Mouse (Mus musculus): Measurements from ENCODE around the gene Cntd1. TPM values are rescaled to one million over a fixed set of nuclear protein-coding genes. Genes with fewer than 3 reads are reported as not detected.
A peak's percentile ranks its signal among the peaks of the same experiment; 100 is the strongest.
"Not testable (repeated sequence)": the region's sequence is repeated elsewhere in the genome, so short reads cannot be mapped to it uniquely, and the experiment has no call there.

The Cntd1 gene
- polyA plus RNA-seq, 1 experiment from 2014 or later: 1.3 TPM

DNA sequence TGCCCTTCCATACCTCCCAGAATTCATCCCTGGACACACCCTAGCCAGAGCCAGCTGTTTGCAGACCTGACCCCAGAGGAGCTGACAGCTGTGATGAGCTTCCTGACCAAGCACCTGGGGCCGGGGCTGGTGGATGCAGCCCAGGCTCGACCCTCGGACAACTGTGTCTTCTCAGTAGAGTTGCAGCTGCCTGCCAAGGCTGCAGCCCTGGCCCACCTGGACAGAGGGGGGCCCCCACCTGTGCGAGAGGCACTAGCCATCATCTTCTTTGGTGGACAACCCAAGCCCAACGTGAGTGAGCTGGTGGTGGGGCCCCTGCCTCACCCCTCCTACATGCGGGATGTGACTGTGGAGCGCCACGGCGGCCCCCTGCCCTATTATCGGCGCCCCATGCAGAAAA lies 46.4 kb downstream of the Cntd1 start:
- not testable (repeated sequence) for H3K4me2 ChIP-seq; H3K9ac ChIP-seq; H3K27me3 ChIP-seq; H3K9me3 ChIP-seq; H3K4me3 ChIP-seq; H3K27ac ChIP-seq; ATAC-seq (ENCODE audit: insufficient number of reproducible peaks, low FRiP score, low TSS enrichment, low read depth)
- H3K4me1 ChIP-seq: peaks cover 10% of the 10 kb centered on the region
- H3K36me3 ChIP-seq: peaks cover 55% of the 10 kb centered on the region
- 90% methylated on average over 11 of the region's 11 CpGs for WGBS

DNA sequence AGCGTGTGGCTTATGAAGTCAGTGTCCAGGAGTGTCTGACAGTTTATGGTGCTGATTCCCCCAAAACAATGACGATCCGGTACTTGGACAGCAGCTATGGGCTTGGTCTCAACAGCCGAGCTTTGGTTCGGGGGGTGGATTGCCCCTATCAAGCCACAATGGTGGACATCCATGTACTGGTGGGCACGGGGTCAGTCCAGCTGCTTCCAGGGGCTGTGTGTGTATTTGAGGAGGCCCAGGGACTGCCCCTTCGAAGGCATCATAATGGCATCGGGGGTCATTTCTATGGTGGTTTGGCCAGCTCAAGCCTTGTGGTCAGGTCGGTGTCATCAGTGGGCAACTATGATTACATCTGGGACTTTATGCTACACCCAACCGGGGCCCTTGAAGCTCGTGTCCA lies 47.3 kb downstream of the Cntd1 start:
- no peak overlapping the region for H3K9ac ChIP-seq
- H3K27me3 ChIP-seq: no peaks in the 10 kb centered on the region
- 85% methylated on average over 11 of the region's 11 CpGs for WGBS
- no peak overlapping the region for H3K4me3 ChIP-seq
- H3K9me3 ChIP-seq: no peaks in the 10 kb centered on the region
- H3K4me2 ChIP-seq: no peak overlapping the region
- H3K27ac ChIP-seq: no peak overlapping the region
- peaks cover 15% of the 10 kb centered on the region for H3K4me1 ChIP-seq
- no peak for ATAC-seq (ENCODE audit: insufficient number of reproducible peaks, low FRiP score, low TSS enrichment, low read depth)
- H3K36me3 ChIP-seq: peaks cover 46% of the 10 kb centered on the region

DNA sequence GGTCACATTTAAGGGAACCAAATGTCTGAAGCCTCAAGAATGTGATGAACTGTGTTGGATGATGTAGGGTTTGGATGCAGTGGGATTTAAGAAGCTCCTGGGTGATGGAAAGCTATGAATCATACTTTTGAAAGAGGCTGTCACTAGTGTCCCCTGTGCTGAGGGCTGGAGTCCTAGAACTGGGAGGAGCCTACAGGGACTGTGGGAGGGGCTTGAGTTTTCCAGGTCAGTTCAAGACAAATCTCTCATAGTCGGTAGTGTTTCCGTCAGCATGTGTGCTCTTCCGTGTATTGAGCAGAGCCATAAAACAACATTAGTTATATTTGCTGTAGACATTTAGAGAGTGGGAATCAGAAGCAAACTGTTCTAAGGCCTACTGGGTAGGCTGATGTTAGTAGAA lies 48.5 kb downstream of the Cntd1 start:
- H3K9me3 ChIP-seq: no peaks in the 10 kb centered on the region
- no peak overlapping the region for H3K4me2 ChIP-seq
- no peaks in the 10 kb centered on the region for H3K27me3 ChIP-seq
- H3K4me3 ChIP-seq: no peak overlapping the region
- H3K27ac ChIP-seq: no peak overlapping the region
- H3K4me1 ChIP-seq: peaks cover 15% of the 10 kb centered on the region
- whole genome bisulfite sequencing: 49% methylated on average over 3 of the region's 3 CpGs
- H3K9ac ChIP-seq: no peak overlapping the region
- ATAC-seq (ENCODE audit: insufficient number of reproducible peaks, low FRiP score, low TSS enrichment, low read depth): no peak
- peaks cover 34% of the 10 kb centered on the region for H3K36me3 ChIP-seq

DNA sequence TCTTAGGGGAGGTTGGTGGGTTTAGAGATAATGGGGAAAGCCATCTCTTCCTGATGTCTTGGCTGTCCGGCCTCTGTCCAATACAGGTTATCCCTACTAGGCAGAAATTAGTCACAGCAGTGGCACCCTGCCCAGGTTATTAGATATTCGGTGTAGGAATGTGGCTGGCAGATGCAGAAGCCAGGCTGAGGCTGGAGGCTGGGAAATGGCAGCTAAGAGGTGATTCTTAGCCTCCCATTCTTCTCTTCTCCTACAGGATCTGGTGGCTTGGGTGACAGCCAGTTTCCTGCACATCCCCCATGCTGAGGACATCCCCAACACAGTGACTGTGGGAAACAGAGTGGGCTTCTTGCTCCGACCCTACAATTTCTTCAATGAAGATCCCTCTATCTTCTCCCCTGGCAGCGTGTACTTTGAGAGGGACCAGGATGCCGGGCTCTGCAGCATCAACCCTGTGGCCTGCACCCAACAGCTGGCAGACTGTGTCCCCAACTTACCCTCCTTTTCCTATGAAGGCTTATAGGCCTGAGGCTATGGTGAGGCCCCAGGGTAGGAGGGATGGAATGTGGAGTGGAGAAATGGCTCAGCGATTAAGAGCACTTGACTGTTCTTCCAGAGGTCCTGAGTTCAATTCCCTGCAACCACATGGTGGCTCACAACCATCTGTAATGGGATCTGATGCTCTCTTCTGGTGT lies 50.3 kb downstream of the Cntd1 start:
- H3K4me1 ChIP-seq: peaks cover 15% of the 10 kb centered on the region
- H3K4me3 ChIP-seq: no peak overlapping the region
- H3K36me3 ChIP-seq: peaks cover 18% of the 10 kb centered on the region
- no peak overlapping the region for H3K4me2 ChIP-seq
- H3K27me3 ChIP-seq: no peaks in the 10 kb centered on the region
- no peak for ATAC-seq (ENCODE audit: insufficient number of reproducible peaks, low FRiP score, low TSS enrichment, low read depth)
- 73% methylated on average over 6 of the region's 6 CpGs for WGBS
- no peaks in the 10 kb centered on the region for H3K9me3 ChIP-seq
- H3K27ac ChIP-seq: 0 out of 2 replicates have a peak overlapping the region, but pooled peaks have one; percentile 11
- no peak overlapping the region for H3K9ac ChIP-seq

DNA sequence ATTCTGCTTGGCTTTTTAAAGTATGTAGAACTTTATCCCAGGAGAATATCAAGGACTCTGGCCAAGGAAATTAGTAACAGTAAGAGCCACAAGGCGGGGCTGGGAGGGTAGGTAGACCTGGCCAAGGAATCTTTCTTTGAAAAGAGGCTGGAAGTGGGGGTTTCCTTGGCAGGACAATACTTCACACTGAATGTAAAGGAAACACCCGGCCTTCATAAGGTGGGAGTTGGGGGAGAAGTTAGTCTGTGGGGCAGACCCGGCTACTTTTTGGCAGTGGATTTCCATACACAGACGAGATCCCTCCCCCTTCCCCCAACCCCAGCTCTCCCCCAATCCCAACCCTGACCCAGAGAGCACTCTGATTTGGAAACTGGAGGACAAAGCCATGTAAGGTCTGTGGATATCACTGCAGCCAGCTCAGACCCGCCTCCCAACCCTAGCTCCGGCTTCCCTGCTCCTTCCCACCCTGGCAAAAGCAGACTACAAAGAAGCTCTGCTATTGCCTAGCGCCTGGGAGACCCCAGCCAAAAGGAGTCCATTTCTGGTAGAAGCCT lies 51.6 kb downstream of the Cntd1 start, which contains the start of gene Aoc3:
TSS of gene Aoc3 (plus strand) at position 235 of the 554 bp plus-strand sequence.
- ATAC-seq (ENCODE audit: insufficient number of reproducible peaks, low FRiP score, low TSS enrichment, low read depth): peak; percentile 46
- WGBS: 62% methylated on average over 7 of the region's 7 CpGs
- H3K9ac ChIP-seq: no peak within 1 kb of the TSS
- peaks cover 5% of the 10 kb centered on the region for H3K36me3 ChIP-seq
- no peaks in the 10 kb centered on the region for H3K9me3 ChIP-seq
- no peak within 1 kb of the TSS for H3K4me2 ChIP-seq
- peak within 1 kb of the TSS; percentile 59 for H3K27ac ChIP-seq
- peaks cover 15% of the 10 kb centered on the region for H3K4me1 ChIP-seq
- H3K4me3 ChIP-seq: no peak within 1 kb of the TSS
- no peaks in the 10 kb centered on the region for H3K27me3 ChIP-seq

DNA sequence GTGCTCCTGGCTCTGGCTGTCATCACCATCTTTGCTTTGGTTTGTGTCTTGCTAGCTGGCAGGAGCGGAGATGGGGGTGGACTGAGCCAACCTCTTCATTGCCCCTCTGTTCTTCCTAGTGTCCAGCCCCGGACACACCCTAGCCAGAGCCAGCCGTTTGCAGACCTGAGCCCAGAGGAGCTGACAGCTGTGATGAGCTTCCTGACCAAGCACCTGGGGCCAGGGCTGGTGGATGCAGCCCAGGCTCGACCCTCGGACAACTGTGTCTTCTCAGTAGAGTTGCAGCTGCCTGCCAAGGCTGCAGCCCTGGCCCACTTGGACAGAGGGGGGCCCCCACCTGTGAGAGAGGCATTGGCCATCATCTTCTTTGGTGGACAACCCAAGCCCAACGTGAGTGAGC lies 52.1 kb downstream of the Cntd1 start:
- H3K27me3 ChIP-seq; H3K9ac ChIP-seq; H3K36me3 ChIP-seq; ATAC-seq (ENCODE audit: insufficient number of reproducible peaks, low FRiP score, low TSS enrichment, low read depth); H3K9me3 ChIP-seq; H3K4me2 ChIP-seq; H3K4me3 ChIP-seq: not testable (repeated sequence)
- peaks cover 15% of the 10 kb centered on the region for H3K4me1 ChIP-seq
- H3K27ac ChIP-seq: 0 out of 2 replicates have a peak overlapping the region, but pooled peaks have one; percentile 43
- WGBS: 82% methylated on average over 6 of the region's 6 CpGs

DNA sequence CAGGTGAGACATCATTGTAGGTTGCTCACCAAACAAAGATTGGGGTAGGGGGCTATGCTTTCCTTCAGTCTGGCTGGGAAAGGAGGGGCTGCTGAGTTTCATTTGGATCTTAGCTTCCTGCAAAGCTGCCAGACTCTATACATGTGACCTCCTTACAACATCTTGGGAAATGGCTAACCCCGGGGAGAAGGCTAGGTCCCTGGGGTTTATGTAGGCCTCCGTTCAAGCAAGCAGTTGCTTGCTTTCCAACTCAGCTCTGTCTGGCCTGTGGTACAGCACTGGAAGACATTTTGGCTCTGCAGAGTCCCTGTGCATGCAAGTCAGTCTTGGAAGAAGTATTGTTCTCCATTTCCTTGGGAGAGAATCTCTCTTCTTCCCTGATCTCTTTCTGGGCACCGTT lies 53.7 kb downstream of the Cntd1 start:
- no peak overlapping the region for H3K27ac ChIP-seq
- peaks cover 19% of the 10 kb centered on the region for H3K4me1 ChIP-seq
- H3K36me3 ChIP-seq: no peaks in the 10 kb centered on the region
- WGBS: 71% methylated on average over 3 of the region's 3 CpGs
- no peak overlapping the region for H3K4me3 ChIP-seq
- no peak for ATAC-seq (ENCODE audit: insufficient number of reproducible peaks, low FRiP score, low TSS enrichment, low read depth)
- H3K9me3 ChIP-seq: no peaks in the 10 kb centered on the region
- no peak overlapping the region for H3K9ac ChIP-seq
- no peaks in the 10 kb centered on the region for H3K27me3 ChIP-seq
- no peak overlapping the region for H3K4me2 ChIP-seq

DNA sequence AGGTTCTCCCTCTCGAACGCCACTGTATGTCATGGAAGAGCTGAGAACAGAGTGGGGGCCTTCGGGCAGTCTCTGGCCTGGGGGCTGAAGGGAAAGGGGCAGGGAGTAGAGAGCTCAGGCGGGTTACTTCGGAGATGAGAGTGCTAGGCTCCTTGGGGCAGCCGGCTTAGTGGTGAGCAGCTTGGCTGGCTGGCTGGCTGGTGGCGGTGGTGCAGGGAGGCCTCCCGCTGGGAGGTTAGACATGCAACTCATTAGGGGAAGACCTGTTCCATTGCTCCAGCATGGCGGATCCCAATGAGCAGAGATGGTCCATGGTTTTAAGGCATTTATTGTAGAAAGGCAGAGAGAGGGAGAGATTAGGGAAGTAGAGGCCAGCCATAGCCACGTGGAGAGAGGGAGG lies 55.2 kb downstream of the Cntd1 start:
- 31% methylated on average over 10 of the region's 10 CpGs for WGBS
- no peak overlapping the region for H3K4me3 ChIP-seq
- H3K27me3 ChIP-seq: no peaks in the 10 kb centered on the region
- no peak overlapping the region for H3K4me2 ChIP-seq
- H3K9ac ChIP-seq: no peak overlapping the region
- H3K36me3 ChIP-seq: no peaks in the 10 kb centered on the region
- no peak overlapping the region for H3K27ac ChIP-seq
- H3K4me1 ChIP-seq: peaks cover 23% of the 10 kb centered on the region
- ATAC-seq (ENCODE audit: insufficient number of reproducible peaks, low FRiP score, low TSS enrichment, low read depth): no peak
- no peaks in the 10 kb centered on the region for H3K9me3 ChIP-seq

DNA sequence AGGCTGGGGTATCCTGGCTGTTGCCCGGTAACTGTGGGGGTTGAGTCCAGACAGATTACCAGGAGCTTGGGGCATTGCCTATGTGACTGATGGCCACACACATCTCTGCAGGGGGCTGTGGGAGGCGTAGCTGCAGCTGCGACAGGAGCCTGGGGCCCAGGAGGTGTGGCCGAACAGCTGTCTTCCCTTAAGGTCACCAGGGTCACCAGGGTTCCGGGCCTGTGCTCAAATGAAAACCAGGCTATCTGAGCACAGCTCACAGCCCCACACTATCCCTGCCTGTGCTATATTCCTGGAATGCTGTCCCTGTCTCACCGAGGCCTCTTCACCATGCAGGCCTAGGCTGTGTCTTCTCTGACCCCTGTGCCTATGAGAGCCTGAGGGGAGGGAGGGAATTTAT lies 55.7 kb downstream of the Cntd1 start:
- ATAC-seq (ENCODE audit: insufficient number of reproducible peaks, low FRiP score, low TSS enrichment, low read depth): no peak
- Histone ChIP-seq H3K4me3 (no peak overlapping the region), H3K4me1 (peaks cover 21% of the 10 kb centered on the region), H3K27ac (no peak overlapping the region), H3K36me3 (no peaks in the 10 kb centered on the region), H3K9ac (no peak overlapping the region), H3K4me2 (no peak overlapping the region), H3K27me3 (no peaks in the 10 kb centered on the region), H3K9me3 (no peaks in the 10 kb centered on the region)
- 16% methylated on average over 6 of the region's 6 CpGs for WGBS

DNA sequence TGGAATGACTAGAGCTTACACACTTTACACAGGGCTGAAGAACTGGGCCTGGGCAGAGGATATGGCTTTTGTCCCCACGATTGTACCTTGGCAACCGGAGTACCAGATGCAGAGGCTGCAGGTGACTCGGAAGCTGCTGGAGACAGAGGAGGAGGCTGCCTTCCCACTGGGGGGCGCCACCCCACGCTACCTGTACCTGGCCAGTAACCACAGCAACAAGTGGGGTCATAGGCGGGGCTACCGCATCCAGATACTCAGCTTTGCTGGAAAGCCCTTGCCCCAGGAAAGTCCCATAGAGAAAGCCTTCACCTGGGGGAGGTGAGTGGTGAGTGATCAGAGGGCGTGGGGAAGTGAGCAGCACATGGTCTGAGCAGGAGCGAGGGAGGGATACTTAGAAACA lies 56.9 kb downstream of the Cntd1 start:
- no peak overlapping the region for H3K27ac ChIP-seq
- ATAC-seq (ENCODE audit: insufficient number of reproducible peaks, low FRiP score, low TSS enrichment, low read depth): no peak
- no peak overlapping the region for H3K4me2 ChIP-seq

DNA sequence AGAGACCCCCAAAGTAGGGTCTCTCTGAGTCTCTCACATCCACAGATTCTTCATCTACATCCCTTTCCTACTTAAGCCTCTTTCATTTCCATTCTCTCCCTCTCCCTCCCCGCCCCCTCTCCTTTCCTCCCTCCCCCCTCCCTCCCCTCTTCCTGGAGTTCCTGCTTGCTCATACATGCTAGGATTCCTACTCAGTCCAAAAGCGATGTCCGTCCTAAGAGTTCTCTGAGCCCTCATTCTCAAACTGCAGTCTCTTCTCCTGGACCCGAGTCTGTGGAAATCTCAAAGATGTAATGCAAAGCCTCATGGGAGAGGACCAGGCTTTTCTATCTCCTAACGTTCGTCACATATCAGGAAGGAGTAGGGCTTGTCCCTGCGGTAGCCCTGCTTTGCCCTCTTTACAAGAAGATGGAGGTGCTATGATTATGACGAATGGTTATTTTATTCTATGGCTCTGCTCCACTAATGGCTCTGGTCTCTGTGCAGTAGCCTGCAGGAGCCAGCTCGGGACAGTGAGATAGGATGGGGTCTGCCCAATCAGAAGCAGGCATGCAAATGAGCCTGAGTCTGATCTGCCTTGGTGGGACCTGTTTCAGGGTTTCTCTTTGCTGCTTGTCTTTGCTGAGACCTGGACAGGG lies 59.4 kb downstream of the Cntd1 start:
- H3K9ac ChIP-seq: no peak overlapping the region
- peaks cover 16% of the 10 kb centered on the region for H3K4me1 ChIP-seq
- H3K9me3 ChIP-seq: no peaks in the 10 kb centered on the region
- H3K36me3 ChIP-seq: no peaks in the 10 kb centered on the region
- WGBS: under 1% methylated on average over 9 of the region's 9 CpGs
- peak overlapping the region; percentile 45 for H3K4me2 ChIP-seq
- no peaks in the 10 kb centered on the region for H3K27me3 ChIP-seq
- ATAC-seq (ENCODE audit: insufficient number of reproducible peaks, low FRiP score, low TSS enrichment, low read depth): peak; percentile 73; the same call in 1 of the 2 replicates
- 0 out of 2 replicates have a peak overlapping the region, but pooled peaks have one; percentile 50 for H3K27ac ChIP-seq
- peak overlapping the region; percentile 25 for H3K4me3 ChIP-seq

More for the DNA sequence above, 56.9 kb downstream of the Cntd1 start:
- Histone ChIP-seq H3K27me3 (no peaks in the 10 kb centered on the region), H3K36me3 (no peaks in the 10 kb centered on the region), H3K4me1 (peaks cover 18% of the 10 kb centered on the region), H3K4me3 (no peak overlapping the region), H3K9me3 (no peaks in the 10 kb centered on the region), H3K9ac (no peak overlapping the region)
- WGBS: 88% methylated on average over 9 of the region's 9 CpGs
